Mouse (Mus musculus): ENCODE data around the gene Zfp704. TPM values are rescaled to one million over a fixed set of nuclear protein-coding genes. Genes with fewer than 3 reads are reported as not detected.
A peak's percentile ranks its signal among the peaks of the same experiment; 100 is the strongest.

Gene Zfp704
- total RNA-seq, 2 experiments from 2014 or later: 28.4 to 31.7 TPM

GRCm38 (mm10) chr3:9567948-9568347 lies 41.9 kb downstream of the Zfp704 start:
- DNase-seq (ENCODE audit: low spot score in 2 of 2): no peak
- intact Hi-C loops (cut with DNase I): no loop called here

GRCm38 (mm10) chr3:9566831-9567230 lies 43.1 kb downstream of the Zfp704 start:
- no peak for DNase-seq (ENCODE audit: low spot score in 2 of 2)
- intact Hi-C loops (cut with DNase I): no loop called here

DNA sequence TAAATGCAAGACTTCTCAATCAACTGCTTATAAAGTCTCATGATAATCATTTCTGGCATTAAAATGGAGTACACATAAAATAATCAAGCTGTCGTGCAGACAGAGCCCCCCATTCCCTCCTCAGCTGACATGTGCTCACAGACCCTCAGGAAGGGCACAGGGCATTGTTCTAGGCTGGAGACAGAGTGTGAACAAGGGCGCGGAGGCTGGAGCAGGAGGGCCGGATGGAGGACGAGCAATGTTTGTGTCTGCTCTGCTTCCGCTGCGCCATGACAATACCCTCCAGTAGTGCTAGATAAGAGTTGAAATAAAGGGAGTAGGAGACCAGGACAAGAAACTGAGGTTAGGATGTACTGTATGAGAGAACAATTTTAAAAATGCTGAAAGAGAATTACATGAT lies 46.3 kb downstream of the Zfp704 start:
- no peak for DNase-seq (ENCODE audit: low spot score in 2 of 2)
- intact Hi-C loops (cut with DNase I): no loop called here

DNA sequence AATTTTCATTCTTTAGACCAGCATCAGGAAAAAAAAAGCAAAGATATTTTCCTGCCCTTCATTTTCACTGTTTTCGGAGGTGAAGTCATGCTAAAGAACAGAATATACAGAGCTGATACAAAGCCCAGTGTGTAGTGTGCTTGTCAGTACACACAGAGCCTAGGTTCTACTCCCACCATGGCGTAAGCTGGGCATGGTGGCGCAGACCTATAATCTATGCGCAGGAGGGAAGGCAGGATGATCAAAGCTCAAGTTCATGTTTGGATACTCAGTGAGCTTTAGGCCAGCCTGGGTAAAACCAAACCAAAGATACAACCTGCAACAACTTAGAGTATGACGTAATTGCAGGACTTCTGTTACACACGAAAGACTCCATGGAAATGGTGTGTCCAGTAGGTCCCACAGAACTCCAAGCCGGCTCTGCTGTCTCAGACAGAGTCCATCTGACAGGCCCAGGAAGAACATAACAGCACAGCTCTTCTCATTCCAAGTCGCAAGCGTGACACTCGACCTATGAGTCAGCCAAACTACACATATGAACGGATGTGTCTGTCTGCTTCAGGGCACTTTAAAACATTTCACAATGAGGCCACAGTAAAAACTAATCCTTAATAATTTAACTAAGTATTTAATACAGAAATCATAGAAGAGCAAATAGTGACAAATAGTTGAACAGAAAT lies 47.1 kb downstream of the Zfp704 start:
- intact Hi-C loops (cut with DNase I): no loop called here
- no peak for DNase-seq (ENCODE audit: low spot score in 2 of 2)

DNA sequence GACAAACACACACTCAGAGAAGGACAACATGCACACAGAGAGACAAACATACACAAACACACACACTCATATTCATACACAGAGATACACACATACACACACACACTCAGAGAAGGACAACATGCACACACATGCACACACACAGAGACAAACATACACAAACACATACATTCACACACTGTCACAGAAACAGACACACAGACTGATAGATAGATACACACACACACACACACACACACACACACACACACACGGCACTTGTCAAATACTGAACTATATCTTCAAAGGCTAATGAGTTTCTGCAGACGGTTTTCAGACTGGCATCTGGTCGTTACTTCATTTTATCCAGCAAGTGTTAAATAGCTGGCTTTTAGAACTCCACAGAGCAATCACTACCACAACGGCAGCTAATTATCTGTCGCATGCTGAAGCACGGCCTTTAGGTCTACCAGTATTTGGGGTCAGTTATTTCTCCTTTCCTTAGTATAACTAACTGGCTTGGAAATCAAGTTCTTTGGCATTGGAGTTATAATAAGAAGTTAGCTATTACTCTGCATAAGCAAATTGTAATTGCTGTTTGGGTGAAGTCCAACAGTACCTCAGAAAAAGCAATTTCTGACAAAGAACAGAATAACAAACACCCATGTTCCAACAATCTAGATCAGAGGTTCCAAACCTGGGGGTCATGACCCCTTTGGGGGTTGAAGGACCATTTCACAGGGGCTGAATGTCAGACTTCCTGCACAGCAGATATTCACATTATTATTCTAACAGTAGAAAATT lies 51.9 kb downstream of the Zfp704 start:
- intact Hi-C loops (cut with DNase I): no loop called here
- DNase-seq (ENCODE audit: low spot score in 2 of 2): no peak

- intact Hi-C loops (cut with DNase I): no loop called here
- DNase-seq (ENCODE audit: low spot score in 2 of 2): no peak
These were observed 53.7 kb downstream of the Zfp704 start for GRCm38 (mm10) chr3:9556137-9556536.

DNA sequence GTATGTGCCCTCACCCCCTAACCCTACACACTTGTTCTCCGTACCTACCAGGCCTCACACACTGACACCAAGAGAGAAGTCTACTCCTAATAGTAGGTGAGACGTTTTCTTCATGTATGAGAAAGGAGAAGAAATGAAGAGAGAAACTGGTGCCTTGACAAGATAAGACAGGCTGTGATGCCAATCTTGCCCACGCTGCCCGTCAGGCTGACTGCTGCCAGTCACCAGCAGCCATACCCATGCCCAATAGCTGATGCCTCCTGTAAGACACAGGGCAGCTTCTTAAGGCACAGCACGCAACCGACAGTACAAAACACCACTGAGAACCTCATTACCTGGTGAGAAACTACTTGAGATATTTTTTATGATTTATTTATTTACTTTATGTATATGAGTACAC lies 55.0 kb downstream of the Zfp704 start:
- intact Hi-C loops (cut with DNase I): no loop called here
- no peak for DNase-seq (ENCODE audit: low spot score in 2 of 2)

- intact Hi-C loops (cut with DNase I): no loop called here
- no peak for DNase-seq (ENCODE audit: low spot score in 2 of 2)
These were observed 57.6 kb downstream of the Zfp704 start for GRCm38 (mm10) chr3:9552332-9552731.

DNA sequence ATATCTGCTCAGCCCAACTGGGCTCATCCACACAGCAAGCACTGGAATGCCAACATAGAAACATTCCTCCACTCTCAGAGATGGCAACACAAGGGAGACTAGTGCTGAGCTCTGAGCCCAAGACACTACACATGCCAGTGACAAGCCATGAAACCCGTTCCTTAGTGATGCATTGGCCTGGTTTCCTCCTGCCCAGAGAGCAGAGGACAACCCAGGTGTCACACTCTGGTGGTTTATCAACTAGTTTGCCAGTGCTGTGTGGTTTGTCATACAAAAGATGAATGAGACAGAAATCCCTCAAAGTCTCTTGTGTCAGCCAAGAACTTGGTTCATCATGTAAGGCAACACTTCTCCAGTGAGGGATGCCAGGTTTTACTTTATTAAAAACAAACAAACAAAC lies 59.0 kb downstream of the Zfp704 start:
- no peak for DNase-seq (ENCODE audit: low spot score in 2 of 2)
- intact Hi-C loops (cut with DNase I): no loop called here

- no peak for DNase-seq (ENCODE audit: low spot score in 2 of 2)
These were observed 60.1 kb downstream of the Zfp704 start for GRCm38 (mm10) chr3:9549815-9550214.

GRCm38 (mm10) chr3:9548188-9548587 lies 61.7 kb downstream of the Zfp704 start:
- intact Hi-C loops (cut with DNase I): no loop called here
- no peak for DNase-seq (ENCODE audit: low spot score in 2 of 2)

More at GRCm38 (mm10) chr3:9549815-9550214, 60.1 kb downstream of the Zfp704 start:
- intact Hi-C loops (cut with DNase I): no loop called here

DNA sequence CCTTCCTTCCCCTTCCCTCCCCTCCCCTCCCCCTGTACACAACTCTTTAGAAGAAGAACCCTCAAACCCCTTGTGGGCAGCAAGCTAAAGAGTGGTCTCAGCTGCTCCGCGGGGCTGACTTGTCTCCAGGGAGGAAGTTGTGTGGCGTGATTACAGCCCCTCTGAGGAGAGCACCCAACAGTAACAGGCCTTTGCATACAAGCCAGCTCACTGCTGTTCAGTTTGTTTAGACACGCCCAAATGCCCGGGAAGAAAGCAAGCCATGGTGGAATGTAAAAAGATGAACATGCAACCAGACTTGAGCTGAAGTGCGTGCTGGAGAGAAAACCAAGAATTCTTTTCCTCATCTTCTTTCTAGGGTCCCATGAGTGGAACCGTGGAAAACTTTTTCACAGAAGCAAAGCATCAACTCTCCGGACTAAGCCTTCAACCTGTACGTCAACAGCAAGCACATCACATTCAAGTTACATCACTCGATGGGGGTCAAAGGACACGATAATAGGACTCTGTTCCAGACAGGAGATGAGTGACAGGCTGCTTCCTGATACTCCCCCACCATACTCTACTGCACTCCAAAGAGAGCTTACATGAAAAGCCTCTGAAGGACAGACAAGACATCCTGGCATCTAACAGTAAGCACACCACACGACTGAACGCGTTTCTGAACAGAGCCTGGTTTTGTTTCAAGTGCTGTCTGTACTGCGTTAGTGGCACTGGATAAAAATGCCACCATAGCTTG lies 62.8 kb downstream of the Zfp704 start:
- intact Hi-C loops (cut with DNase I): no loop called here
- DNase-seq (ENCODE audit: low spot score in 2 of 2): no peak

DNA sequence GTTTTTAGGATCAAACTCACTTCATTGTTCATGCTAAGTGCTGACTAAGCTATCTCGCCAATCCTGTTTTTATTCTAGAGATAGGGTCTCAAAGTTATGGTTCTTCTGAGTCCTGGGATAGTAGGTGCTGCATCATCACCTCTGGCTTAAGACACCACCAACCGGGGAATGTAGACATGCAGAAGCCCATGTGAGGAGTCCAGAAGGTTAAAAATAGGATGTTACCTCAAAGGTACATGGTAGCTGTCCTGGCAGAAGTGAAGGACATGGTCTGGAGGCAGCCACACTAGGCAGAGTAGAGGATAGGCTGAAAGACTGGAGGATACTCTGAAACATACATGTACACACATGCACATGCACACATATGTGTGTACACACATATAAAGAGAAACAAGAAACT lies 65.5 kb downstream of the Zfp704 start:
- no peak for DNase-seq (ENCODE audit: low spot score in 2 of 2)
- intact Hi-C loops (cut with DNase I): no loop called here

GRCm38 (mm10) chr3:9543916-9544315 lies 66.0 kb downstream of the Zfp704 start:
- no peak for DNase-seq (ENCODE audit: low spot score in 2 of 2)
- intact Hi-C loops (cut with DNase I): no loop called here

- intact Hi-C loops (cut with DNase I): no loop called here
- DNase-seq (ENCODE audit: low spot score in 2 of 2): peak in 1 of 2 experiments; percentile 62
These were observed 66.4 kb downstream of the Zfp704 start for GRCm38 (mm10) chr3:9543463-9543862.

DNA sequence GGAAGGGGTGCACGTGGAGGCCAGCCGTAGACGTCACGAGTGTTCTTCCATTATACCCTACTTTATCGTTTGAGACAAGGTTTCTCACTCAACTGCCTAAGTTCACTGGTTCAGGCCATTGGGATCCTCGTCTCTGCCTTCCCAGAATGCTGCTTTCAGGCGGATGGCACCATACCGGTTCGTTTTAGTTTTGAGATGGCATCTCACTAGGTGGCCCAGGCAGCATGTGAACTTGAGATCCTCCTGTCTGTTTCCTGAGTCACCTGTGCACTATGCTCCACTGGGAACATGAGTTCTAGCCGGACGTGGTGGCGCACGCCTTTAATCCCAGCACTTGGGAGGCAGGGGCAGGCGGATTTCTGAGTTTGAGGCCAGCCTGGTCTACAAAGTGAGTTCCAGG lies 68.3 kb downstream of the Zfp704 start:
- intact Hi-C loops (cut with DNase I): no loop called here
- no peak for DNase-seq (ENCODE audit: low spot score in 2 of 2)

DNA sequence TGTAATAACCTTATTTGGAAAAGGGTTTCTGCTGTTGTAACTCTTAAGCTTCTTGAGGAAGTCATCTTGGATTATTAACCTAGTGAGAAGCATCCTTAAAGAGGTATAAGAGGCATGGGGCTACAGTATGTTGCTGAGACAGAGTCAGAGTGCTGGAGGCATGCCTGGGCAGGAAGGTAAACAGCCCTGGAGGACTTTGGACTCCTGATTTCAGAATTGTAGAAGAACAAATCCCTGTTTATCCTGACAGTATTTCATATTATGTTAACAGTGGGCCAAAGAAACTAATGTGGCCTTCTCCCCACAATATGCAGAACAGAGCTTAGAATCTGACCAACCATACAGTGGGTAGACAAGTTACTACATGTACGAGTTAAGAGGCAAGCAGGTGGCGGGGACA lies 71.4 kb downstream of the Zfp704 start:
- no peak for DNase-seq (ENCODE audit: low spot score in 2 of 2)
- intact Hi-C loops (cut with DNase I): no loop called here

- no peak for DNase-seq (ENCODE audit: low spot score in 2 of 2)
- intact Hi-C loops (cut with DNase I): no loop called here
These were observed 72.0 kb downstream of the Zfp704 start for GRCm38 (mm10) chr3:9537889-9538288.

- intact Hi-C loops (cut with DNase I): no loop called here
- peak in 1 of 2 experiments; percentile 49 for DNase-seq (ENCODE audit: low spot score in 2 of 2)
These were observed 79.6 kb downstream of the Zfp704 start for GRCm38 (mm10) chr3:9530097-9530780.

DNA sequence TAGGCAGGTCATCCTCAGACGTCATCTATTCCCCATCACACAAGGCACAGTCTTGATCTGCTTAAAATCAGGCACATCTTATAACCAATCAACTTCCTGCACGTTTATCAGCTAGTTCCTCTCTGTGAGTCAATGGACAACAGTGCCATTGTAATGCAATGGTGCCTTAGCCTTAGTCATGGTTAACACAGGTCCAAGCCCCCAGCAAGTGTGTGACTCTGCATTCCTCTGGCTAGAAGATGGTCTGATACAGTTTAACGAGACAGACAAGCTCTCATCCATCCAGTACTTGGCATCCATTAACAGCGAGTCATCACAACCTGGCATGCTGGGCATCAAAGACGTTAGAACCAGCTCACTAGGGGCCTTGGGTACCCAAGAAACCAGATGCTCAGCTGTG lies 85.5 kb downstream of the Zfp704 start:
- intact Hi-C loops (cut with DNase I): no loop called here
- DNase-seq (ENCODE audit: low spot score in 2 of 2): no peak

Measured in left cerebral cortex, postnatal 25 days (tissue).